Mouse (Mus musculus): Measurements from ENCODE around the gene Trim67.

DNA sequence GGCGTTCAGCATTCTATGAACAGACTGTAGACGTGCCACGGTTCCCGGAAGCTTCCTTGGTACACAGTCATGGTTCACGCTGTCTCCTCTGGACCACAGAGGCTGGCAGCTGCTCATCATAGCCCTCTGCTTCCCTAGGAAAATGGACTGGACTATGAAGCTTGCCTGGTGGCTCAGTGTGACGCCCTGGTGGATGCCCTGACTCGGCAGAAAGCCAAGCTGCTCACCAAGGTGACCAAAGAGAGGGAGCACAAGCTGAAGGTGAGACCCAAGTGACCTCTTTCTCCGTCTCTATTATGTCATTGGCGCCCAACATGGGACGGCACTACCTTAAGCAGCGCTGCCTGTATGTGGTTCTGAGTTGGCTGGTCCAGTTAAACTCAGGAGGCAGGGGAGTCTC, 24.0 kb downstream of the Trim67 start:
- TF ChIP-seq CTCF (IDR thresholded peaks at IDR 0.05; ENCODE audit: low read depth, low read length) (no peak), POLR2A (IDR thresholded peaks at IDR 0.05; ENCODE audit: borderline replicate concordance, low read depth, low read length) (no peak)
